11 mouse cellular contexts compared by ENCODE assay signal in genomic region chr19:48025366-48025765, GRCm38 (mm10).
"Had no signal": no experiment of that assay in that cellular context is flagged by ENCODE, and none has a peak within 500 bp of the region (broad histone marks: within the 10 kb centered on the region; RNA-seq: fewer than 3 reads in every experiment).

No protein-coding gene starts in this region.

- DNase-seq: forebrain, postnatal 0 days; gastrocnemius, postnatal 25 days; heart, adult 2 months; heart, postnatal 10 days; heart, postnatal 4 days; kidney, adult 18-20 months; kidney, adult 8-10 months; kidney, postnatal 10 days; kidney, postnatal 25 days; kidney, postnatal 4 days; liver had no signal
